Mouse (Mus musculus): ENCODE results near the gene Kcnab3.

Gene Kcnab3

GRCm38 (mm10) chr11:69369990-69370816 lies 44.1 kb downstream of the Kcnab3 start:
- DNase-seq (ENCODE audit: low read depth, low spot score): no peak

- DNase-seq (ENCODE audit: low read depth, low spot score): no peak
These were observed 44.8 kb downstream of the Kcnab3 start for GRCm38 (mm10) chr11:69370817-69371215.

DNA sequence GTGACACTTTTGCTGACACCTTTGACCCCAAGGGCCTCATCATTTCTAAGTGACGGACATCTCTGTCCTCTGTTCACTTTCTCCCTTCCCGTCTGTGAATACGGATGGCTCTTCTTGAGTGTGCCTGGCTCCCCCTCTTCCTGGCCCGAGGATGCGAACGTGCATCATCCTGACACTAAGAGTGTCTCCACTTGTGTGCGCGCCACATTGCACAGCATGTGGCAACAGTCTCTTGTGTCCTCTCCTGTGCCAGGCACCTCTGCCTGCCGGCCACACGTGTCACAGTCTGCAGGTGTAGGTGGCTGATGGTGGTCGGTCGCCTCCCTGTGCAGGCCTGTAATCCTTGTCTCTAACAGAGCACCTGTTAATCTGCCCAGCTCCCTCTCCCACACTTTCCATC lies 45.5 kb downstream of the Kcnab3 start:
- DNase-seq (ENCODE audit: low read depth, low spot score): no peak

DNA sequence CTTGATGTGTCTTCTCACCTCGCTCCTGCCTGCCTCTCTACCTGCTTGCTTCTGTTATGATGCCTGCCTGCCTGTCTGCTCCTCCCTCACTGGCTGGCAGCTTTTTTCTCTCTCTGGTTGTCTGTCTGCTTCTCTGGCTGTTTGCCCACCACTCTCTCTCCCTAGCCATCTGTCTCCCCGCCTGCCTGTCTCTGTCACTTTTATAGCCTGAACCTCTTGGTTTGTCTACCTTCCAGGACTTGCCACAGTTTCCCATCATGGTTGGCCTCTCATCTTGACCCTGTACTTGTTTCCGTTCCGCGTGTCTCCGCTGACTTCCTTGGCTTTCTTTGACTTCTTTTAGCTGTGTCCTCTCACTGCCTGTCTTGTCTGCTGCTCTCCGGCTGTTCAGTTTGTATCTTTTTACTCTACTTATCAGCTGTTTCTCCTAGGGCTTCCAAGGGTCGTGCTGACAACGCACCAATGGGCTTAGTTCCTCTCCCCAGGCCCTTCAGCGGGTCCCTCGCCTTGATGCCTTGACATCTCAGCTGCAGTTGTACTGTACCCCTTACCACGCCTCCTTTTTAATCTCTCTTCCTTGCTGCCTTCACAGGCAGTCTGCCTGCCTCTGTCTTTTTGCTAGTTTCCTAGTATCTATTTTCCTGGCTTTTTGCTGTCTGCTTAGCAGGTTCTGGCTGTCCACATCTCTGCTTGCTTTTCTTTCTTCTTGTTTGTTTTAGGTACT lies 46.2 kb downstream of the Kcnab3 start:
- no peak for DNase-seq (ENCODE audit: low read depth, low spot score)

DNA sequence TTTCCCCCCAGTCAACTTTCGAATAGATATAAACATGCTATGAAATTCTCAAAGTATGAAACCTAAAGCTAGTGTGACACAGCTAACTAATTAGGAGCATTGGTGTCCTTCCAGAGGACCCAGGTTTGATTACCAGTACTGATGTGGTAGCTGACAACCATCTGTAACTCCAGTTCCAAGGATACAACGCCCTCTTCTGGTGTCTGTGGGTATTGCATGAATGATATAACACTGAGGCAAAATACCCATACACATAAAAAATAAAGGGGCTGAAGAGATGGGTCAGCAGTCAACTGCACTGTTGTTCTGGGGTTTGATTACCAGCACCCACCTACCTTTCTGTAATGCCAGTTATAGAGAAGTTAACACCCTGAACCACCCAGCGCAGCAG lies 46.7 kb downstream of the Kcnab3 start:
- DNase-seq (ENCODE audit: low read depth, low spot score): peak; percentile 41

GRCm38 (mm10) chr11:69373223-69373965 lies 47.3 kb downstream of the Kcnab3 start:
- no peak for DNase-seq (ENCODE audit: low read depth, low spot score)

GRCm38 (mm10) chr11:69375646-69376045 lies 49.6 kb downstream of the Kcnab3 start:
- DNase-seq (ENCODE audit: low read depth, low spot score): no peak

- DNase-seq (ENCODE audit: low read depth, low spot score): no peak
These were observed 51.7 kb downstream of the Kcnab3 start for GRCm38 (mm10) chr11:69377766-69378165.

DNA sequence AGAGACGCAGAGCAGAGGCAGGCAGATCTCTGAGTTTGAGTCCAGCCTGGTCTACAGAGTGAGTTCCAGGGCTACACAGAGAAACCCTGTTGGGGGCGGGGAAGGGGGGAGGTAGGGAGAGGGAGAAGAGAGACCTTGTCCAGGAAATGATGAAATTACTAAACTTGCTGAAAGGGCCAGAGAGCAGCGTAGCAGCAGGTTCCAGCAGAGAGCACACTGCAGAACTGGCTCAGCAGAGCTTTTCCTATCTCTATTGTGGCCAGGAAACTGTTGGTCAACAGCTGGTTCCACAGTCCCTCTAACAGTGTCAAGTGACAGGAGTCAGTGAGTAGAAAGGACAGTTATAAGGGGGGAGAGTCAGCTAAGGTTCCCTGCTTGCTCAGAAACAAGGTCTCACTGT lies 53.5 kb downstream of the Kcnab3 start:
- no peak for DNase-seq (ENCODE audit: low read depth, low spot score)

DNA sequence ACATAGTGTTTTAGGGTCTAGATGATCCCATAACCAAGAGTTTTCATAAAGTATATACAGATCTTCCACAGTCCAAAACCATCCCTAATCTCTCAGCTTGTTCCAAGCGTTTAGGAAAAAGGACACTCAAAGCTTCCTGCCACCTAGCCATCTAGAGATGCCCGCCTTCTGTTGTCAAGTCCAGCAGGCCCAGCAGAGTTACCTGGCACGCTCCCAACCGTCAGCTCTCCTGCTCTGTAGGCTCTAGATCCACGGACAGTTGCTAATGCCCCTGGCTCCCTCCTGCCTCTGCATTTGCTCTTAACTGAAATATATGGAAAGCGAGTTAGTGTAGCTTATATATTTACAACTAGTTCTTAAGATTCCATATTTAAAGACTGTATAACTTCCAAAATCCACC lies 55.3 kb downstream of the Kcnab3 start:
- no peak for DNase-seq (ENCODE audit: low read depth, low spot score)

Measured in A20 (cell line).